Mouse (Mus musculus): ENCODE measurements at regions not wholly inside any gene's neighbourhood (a gene's known extent, or its start where the extent isn't known, plus 50 kb on each side); places are given as distances from the start of the nearest gene placed in this dataset.

GRCm38 (mm10) chr14:76254565-76255501, 144.1 kb downstream of the Nufip1 start:
- Histone ChIP-seq H3K9ac (no peak overlapping the region), H3K4me3 (replicated peaks) (no peak overlapping the region), H3K27me3 (no peaks in the 10 kb centered on the region; the same call in 1 of the 2 replicates), H3K27ac (no peak overlapping the region), H3K4me2 (no peak overlapping the region; the same call in 1 of the 2 replicates), H3K9me3 (replicated peaks) (no peaks in the 10 kb centered on the region), H3K36me3 (no peaks in the 10 kb centered on the region), H3K4me1 (peaks cover 19% of the 10 kb centered on the region)
- no peak; the same call in 1 of the 2 replicates for ATAC-seq (replicated peaks; ENCODE audit: low FRiP score)
- WGBS, result 39% methylated on average over 30 of the region's 30 CpGs

DNA sequence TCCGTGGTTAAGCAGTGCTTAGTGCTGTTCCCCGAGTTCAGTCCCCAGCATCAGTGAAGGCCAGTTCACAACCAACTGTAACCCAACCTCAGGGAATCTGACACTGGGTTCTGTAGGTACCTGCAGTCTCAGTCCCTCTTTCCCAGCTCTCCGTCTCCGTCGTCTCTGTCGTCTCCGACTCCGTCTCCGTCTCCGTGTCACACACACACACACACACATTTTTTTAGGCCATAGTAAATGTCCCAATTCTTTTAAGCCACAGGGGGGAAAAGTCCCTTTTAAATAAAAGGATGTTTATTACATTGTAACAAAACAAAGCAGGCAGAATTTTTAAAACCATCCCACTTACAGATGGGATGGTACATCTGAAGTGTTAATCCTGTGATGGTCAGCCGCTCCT, 145.3 kb downstream of the Nufip1 start:
- no peak overlapping the region for H3K4me3 ChIP-seq (replicated peaks)
- no peak overlapping the region for H3K27ac ChIP-seq
- no peak for ATAC-seq (replicated peaks; ENCODE audit: low FRiP score)
- H3K9ac ChIP-seq, result no peak overlapping the region
- WGBS, result 84% methylated on average over 11 of the region's 11 CpGs
- no peaks in the 10 kb centered on the region for H3K9me3 ChIP-seq (replicated peaks)
- no peaks in the 10 kb centered on the region for H3K36me3 ChIP-seq
- H3K4me1 ChIP-seq, result peaks cover 19% of the 10 kb centered on the region
- H3K4me2 ChIP-seq, result no peak overlapping the region
- H3K27me3 ChIP-seq, result no peaks in the 10 kb centered on the region; the same call in 1 of the 2 replicates

- WGBS, result 11% methylated on average over 3 of the region's 3 CpGs
- H3K27me3 ChIP-seq, result no peaks in the 10 kb centered on the region; the same call in 1 of the 2 replicates
These were observed 147.9 kb downstream of the Nufip1 start for GRCm38 (mm10) chr14:76258626-76259025.

DNA sequence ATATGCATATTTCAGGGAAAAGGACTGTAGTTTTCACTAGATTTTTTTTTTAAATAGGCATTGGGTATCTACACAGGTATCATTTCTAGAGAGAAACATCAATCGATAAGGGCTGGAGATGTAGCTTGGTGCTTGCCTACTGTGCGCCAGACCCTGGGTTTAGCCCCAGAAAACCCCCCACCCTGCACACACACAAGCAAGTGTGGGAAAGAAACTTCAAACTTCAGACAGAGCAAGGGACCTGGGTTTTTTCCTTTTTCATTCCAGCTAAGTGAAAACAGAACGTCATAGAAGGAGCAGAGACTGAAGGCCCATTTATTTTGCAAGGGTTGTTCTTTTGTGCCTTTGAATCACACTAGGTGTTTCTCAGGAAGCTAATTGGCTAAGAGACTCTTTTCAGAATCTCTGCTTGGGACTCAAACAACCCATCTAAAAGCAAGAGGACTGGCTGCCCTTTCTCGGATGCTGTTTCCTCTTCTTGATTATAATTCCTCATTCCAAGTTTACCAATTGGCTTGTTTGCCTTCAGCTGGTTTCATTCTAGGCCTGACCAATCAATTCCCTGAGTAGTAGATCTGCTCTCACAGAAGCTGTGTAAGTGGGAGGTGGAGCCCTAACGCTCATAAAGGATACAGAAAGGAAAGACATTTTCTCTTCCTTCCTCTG, 150.1 kb downstream of the Nufip1 start:
- H3K4me2 ChIP-seq, result no peak overlapping the region
- H3K27ac ChIP-seq, result no peak overlapping the region
- no peak overlapping the region for H3K4me3 ChIP-seq (replicated peaks)
- 77% methylated on average over 5 of the region's 5 CpGs for WGBS
- H3K4me1 ChIP-seq, result 0 out of 2 replicates have a peak, but pooled peaks cover 7% of the 10 kb centered on the region
- H3K27me3 ChIP-seq, result no peaks in the 10 kb centered on the region
- H3K36me3 ChIP-seq, result no peaks in the 10 kb centered on the region
- H3K9me3 ChIP-seq (replicated peaks), result no peaks in the 10 kb centered on the region
- no peak for ATAC-seq (replicated peaks; ENCODE audit: low FRiP score)
- no peak overlapping the region for H3K9ac ChIP-seq

More at GRCm38 (mm10) chr14:76258626-76259025, 147.9 kb downstream of the Nufip1 start:
- Histone ChIP-seq H3K9me3 (replicated peaks) (no peaks in the 10 kb centered on the region), H3K36me3 (no peaks in the 10 kb centered on the region), H3K4me2 (no peak overlapping the region), H3K27ac (no peak overlapping the region), H3K4me1 (peaks cover 19% of the 10 kb centered on the region), H3K9ac (no peak overlapping the region), H3K4me3 (replicated peaks) (no peak overlapping the region)
- ATAC-seq (replicated peaks; ENCODE audit: low FRiP score), result no peak

- Histone ChIP-seq H3K4me2 (no peak overlapping the region), H3K9ac (no peak overlapping the region), H3K27me3 (no peaks in the 10 kb centered on the region), H3K36me3 (no peaks in the 10 kb centered on the region), H3K4me1 (0 out of 2 replicates have a peak, but pooled peaks cover 2% of the 10 kb centered on the region), H3K4me3 (replicated peaks) (no peak overlapping the region), H3K9me3 (replicated peaks) (no peaks in the 10 kb centered on the region), H3K27ac (no peak overlapping the region)
- WGBS, result 89% methylated on average over 5 of the region's 5 CpGs
- no peak for ATAC-seq (replicated peaks; ENCODE audit: low FRiP score)
These were observed 151.1 kb upstream of the Tsc22d1 start for GRCm38 (mm10) chr14:76263682-76264081.

DNA sequence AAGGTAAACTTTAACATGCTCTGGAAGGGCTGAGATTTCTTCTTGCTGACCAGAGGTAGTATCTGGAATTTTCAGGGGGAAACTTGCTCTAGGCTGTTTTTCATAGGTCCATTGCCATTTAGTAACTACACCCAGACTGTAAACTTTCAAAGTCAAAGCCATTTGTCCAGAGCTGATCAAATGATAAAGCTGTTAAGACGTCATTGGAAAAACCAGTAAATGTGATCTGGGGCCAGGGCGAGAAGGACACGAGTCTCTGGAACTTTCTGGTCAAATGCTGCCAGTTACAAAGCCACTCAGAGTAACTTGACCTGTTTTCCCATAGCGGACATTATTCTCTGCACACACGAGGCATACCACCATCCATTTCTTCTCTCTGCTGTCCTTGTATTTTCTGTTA, 148.9 kb upstream of the Tsc22d1 start:
- no peak for ATAC-seq (replicated peaks; ENCODE audit: low FRiP score)
- H3K27ac ChIP-seq, result no peak overlapping the region
- no peak overlapping the region for H3K9ac ChIP-seq
- H3K4me1 ChIP-seq, result no peaks in the 10 kb centered on the region
- no peak overlapping the region for H3K4me2 ChIP-seq
- WGBS, result 85% methylated on average over 5 of the region's 5 CpGs
- no peaks in the 10 kb centered on the region for H3K36me3 ChIP-seq
- H3K4me3 ChIP-seq (replicated peaks), result no peak overlapping the region
- no peaks in the 10 kb centered on the region for H3K9me3 ChIP-seq (replicated peaks)
- no peaks in the 10 kb centered on the region for H3K27me3 ChIP-seq

DNA sequence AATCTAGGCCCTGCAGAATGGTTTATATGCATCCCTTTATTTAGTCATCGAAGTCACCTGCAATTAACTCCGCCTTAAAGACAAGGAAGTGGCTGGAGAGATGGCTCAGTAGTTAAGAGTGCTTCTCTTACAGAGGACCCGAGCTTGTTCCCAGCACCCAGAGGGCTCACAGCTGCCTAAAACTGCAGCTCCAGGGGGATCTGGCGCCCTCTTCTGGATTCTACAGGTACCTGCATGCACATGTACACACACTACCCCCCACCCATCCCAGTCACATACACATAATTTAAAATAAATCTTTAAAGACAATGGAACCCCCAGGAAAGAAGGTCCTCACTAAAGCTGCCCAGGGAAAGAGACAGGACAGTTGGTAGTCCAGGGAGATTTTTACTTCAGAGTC, 148.5 kb upstream of the Tsc22d1 start:
- no peak for ATAC-seq (replicated peaks; ENCODE audit: low FRiP score)
- H3K27me3 ChIP-seq, result no peaks in the 10 kb centered on the region
- no peak overlapping the region for H3K27ac ChIP-seq
- H3K4me3 ChIP-seq (replicated peaks), result no peak overlapping the region
- no peaks in the 10 kb centered on the region for H3K4me1 ChIP-seq
- no peaks in the 10 kb centered on the region for H3K36me3 ChIP-seq
- H3K4me2 ChIP-seq, result no peak overlapping the region
- no peaks in the 10 kb centered on the region for H3K9me3 ChIP-seq (replicated peaks)
- WGBS, result 82% methylated on average over 4 of the region's 4 CpGs
- no peak overlapping the region for H3K9ac ChIP-seq

DNA sequence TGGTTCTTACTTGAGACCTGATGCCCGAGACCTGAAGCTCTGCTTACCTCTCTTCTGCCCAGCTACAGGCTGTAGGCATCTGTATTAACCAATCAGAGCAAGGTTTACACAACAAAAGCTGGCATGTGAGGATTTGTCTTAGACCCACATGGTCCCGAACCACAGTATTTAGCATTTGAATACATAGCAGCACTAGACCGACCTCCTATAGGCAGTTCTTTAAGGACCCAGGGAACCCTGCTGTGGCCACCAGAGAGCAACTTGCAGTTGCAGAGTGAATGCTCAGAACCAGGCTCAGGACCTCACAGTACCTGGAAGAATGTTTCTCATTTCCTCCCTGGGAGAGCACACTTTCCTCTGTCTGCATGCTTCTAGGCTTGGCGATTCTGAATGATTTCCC, 147.7 kb upstream of the Tsc22d1 start:
- ATAC-seq (replicated peaks; ENCODE audit: low FRiP score), result no peak
- Histone ChIP-seq H3K9ac (no peak overlapping the region), H3K4me1 (no peaks in the 10 kb centered on the region), H3K4me2 (no peak overlapping the region), H3K27me3 (no peaks in the 10 kb centered on the region), H3K4me3 (replicated peaks) (no peak overlapping the region), H3K27ac (no peak overlapping the region), H3K9me3 (replicated peaks) (no peaks in the 10 kb centered on the region), H3K36me3 (no peaks in the 10 kb centered on the region)
- 62% methylated on average over 4 of the region's 4 CpGs for WGBS

- Histone ChIP-seq H3K4me3 (replicated peaks) (no peak overlapping the region), H3K9ac (no peak overlapping the region), H3K27me3 (no peaks in the 10 kb centered on the region), H3K4me1 (peaks cover 3% of the 10 kb centered on the region), H3K4me2 (no peak overlapping the region), H3K27ac (no peak overlapping the region), H3K36me3 (no peaks in the 10 kb centered on the region), H3K9me3 (replicated peaks) (no peaks in the 10 kb centered on the region; the same call in 1 of the 2 replicates)
- 79% methylated on average over 11 of the region's 11 CpGs for WGBS
- no peak for ATAC-seq (replicated peaks; ENCODE audit: low FRiP score)
These were observed 143.6 kb upstream of the Tsc22d1 start for GRCm38 (mm10) chr14:76271190-76271589.

DNA sequence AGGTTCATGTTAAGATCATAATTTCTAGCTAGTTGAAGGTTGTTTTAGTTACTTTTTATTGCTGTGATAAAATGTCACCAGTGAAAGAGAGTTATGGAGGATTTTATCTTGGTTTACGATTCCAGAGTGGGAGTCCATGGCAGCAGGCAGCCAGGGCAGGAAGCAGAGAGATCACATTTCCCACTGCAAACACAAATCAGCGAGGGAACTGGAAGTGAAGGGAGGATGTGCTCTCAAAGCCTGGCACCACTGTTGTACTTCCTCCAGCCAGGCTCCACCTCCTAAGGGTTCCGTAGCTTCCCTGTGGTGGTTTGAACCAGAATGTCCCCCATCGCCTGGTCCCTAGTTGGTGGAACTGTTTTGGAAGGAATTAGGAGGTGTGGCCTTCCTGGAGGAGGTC, 141.9 kb upstream of the Tsc22d1 start:
- WGBS, result 38% methylated on average over 4 of the region's 4 CpGs
- H3K36me3 ChIP-seq, result no peaks in the 10 kb centered on the region
- H3K4me3 ChIP-seq (replicated peaks), result no peak overlapping the region
- H3K27me3 ChIP-seq, result no peaks in the 10 kb centered on the region
- no peak overlapping the region for H3K4me2 ChIP-seq
- no peaks in the 10 kb centered on the region; the same call in 1 of the 2 replicates for H3K9me3 ChIP-seq (replicated peaks)
- peak; percentile 62 for ATAC-seq (replicated peaks; ENCODE audit: low FRiP score)
- H3K27ac ChIP-seq, result peak overlapping the region; percentile 68; the same call in 1 of the 2 replicates
- H3K9ac ChIP-seq, result no peak overlapping the region
- H3K4me1 ChIP-seq, result peaks cover 3% of the 10 kb centered on the region

DNA sequence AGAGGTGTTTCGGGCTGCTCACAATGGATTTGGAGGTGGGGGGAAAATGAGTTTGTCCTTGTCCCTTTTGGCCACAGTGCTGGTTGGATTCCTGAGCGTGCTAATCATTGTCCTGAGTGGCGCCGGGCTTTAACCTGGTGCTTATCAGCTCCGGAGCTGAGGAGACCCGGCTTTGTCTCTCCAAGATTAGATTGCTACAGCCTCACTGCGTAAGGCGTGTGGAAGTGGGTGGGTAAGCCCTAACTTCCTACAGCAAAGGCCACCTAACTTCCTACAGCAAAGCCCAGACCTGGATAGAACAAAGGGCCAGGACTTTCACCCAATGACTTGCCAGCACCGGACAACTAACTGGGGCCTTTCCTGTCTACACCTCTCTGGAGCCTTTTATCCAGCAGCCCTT, 138.1 kb upstream of the Tsc22d1 start:
- H3K4me1 ChIP-seq, result peaks cover 5% of the 10 kb centered on the region
- no peak overlapping the region for H3K4me3 ChIP-seq (replicated peaks)
- H3K27ac ChIP-seq, result no peak overlapping the region
- ATAC-seq (replicated peaks; ENCODE audit: low FRiP score), result no peak
- H3K9ac ChIP-seq, result no peak overlapping the region
- H3K9me3 ChIP-seq (replicated peaks), result no peaks in the 10 kb centered on the region; the same call in 1 of the 2 replicates
- H3K36me3 ChIP-seq, result no peaks in the 10 kb centered on the region
- H3K27me3 ChIP-seq, result no peaks in the 10 kb centered on the region
- 74% methylated on average over 9 of the region's 9 CpGs for WGBS
- no peak overlapping the region for H3K4me2 ChIP-seq

GRCm38 (mm10) chr14:76278751-76279450, 135.9 kb upstream of the Tsc22d1 start:
- WGBS, result 89% methylated on average over 17 of the region's 17 CpGs
- H3K27ac ChIP-seq, result no peak overlapping the region
- no peaks in the 10 kb centered on the region for H3K27me3 ChIP-seq

More at GRCm38 (mm10) chr14:76278751-76279450, 135.9 kb upstream of the Tsc22d1 start:
- H3K4me3 ChIP-seq (replicated peaks), result no peak overlapping the region
- H3K9ac ChIP-seq, result no peak overlapping the region
- H3K36me3 ChIP-seq, result no peaks in the 10 kb centered on the region
- no peaks in the 10 kb centered on the region for H3K9me3 ChIP-seq (replicated peaks)
- peaks cover 7% of the 10 kb centered on the region; the same call in 1 of the 2 replicates for H3K4me1 ChIP-seq
- ATAC-seq (replicated peaks; ENCODE audit: low FRiP score), result no peak
- no peak overlapping the region for H3K4me2 ChIP-seq

Measured in kidney, embryonic 15.5 days (tissue).